Mouse (Mus musculus) testis, postnatal 10 days (tissue): ENCODE results near the gene Rp9.

Source experiments
- DNase-seq: peaks from one replicate; pipeline ENCODE4 v3.0.0; 2021; ENCODE audit warnings: low spot score

Gene Rp9

GRCm38 (mm10) chr9:22366221-22366620 is 103.3 kb downstream of the Rp9 start:
- DNase-seq: no peak
